Mouse (Mus musculus): ENCODE data around the gene Morc1.

GRCm38 (mm10) chr16:48429427-48429826, 1.6 kb upstream of the Morc1 start:
- TF ChIP-seq BHLHE40 (IDR thresholded peaks at IDR 0.05; ENCODE audit: low read depth, low read length) (no peak), PAX5 (IDR thresholded peaks at IDR 0.05; ENCODE audit: low read length) (no peak), CHD1 (IDR thresholded peaks at IDR 0.05; ENCODE audit: low read depth, low read length) (no peak), CTCF (conservative IDR thresholded peaks at IDR 0.05 in 1 of 2, IDR thresholded peaks at IDR 0.05 in 1 of 2; ENCODE audit: low read depth in 2 of 2, low read length in 2 of 2) (no peak), POLR2A (IDR thresholded peaks at IDR 0.05; ENCODE audit: low read depth, low read length) (no peak), USF1 (IDR thresholded peaks at IDR 0.05; ENCODE audit: low read depth, low read length) (no peak), ETS1 (conservative IDR thresholded peaks at IDR 0.05; ENCODE audit: low read depth, low read length) (no peak)
